Mouse (Mus musculus): Measurements from ENCODE around the gene Elavl3.

- TF ChIP-seq POLR2A (IDR thresholded peaks at IDR 0.05; ENCODE audit: low read depth, low read length) (no peak), CTCF (conservative IDR thresholded peaks at IDR 0.05; ENCODE audit: insufficient read depth, insufficient read length, low read depth, low read length) (no peak)
Measured at GRCm38 (mm10) chr9:22037826-22038225, 14.0 kb downstream of the Elavl3 start.

All from kidney, adult 2 months (tissue).